Mouse (Mus musculus): ENCODE measurements around the gene Cp. TPM values are rescaled to one million over a fixed set of nuclear protein-coding genes. Genes with fewer than 3 reads are reported as not detected.

The Cp gene
- polyA plus RNA-seq, 1 experiment from 2014 or later: 5.2 TPM

Other genes with a start within 250 kb of the Cp start
- gene Hps3, start 78.3 kb downstream of the Cp start, polyA plus RNA-seq (2014; fragmentation: Nextera tagmentation; extraction: Ambion mirVana): 9.3 and 12.8 TPM in 2 replicates
- 27.6 and 34.4 TPM in 2 replicates for gene Hltf, start 100.8 kb downstream of the Cp start, polyA plus RNA-seq (2014; fragmentation: Nextera tagmentation; extraction: Ambion mirVana)
- gene Gyg, start 198.3 kb downstream of the Cp start, polyA plus RNA-seq (2014; fragmentation: Nextera tagmentation; extraction: Ambion mirVana): 33.2 and 35.3 TPM in 2 replicates

Data from forebrain, embryonic 14.5 days (tissue).